ENCODE assay signal across 25 mouse cellular contexts in the genomic region with DNA sequence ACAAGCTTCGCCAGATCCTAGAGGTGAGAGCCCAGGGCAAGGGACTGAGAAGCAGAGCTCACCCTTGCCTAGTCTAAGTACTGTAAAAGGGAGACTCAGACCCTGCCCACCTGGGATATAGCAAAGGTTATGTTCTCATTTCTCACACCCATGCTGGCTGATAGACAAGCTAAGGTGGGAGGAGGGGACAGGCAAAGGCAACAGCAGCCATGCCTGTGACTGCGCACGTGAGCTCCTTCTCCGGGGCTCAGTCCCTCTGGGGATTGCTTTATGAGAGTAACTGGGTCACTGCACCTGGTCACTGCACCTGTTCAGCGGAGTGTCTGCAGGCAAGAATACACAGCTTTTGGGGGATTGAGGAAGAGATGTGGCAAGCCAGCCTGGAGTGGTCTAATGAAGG. TPM values are rescaled to one million over a fixed set of nuclear protein-coding genes. Genes with fewer than 3 reads are reported as not detected.
DNase-seq lines count a peak whose midpoint lies in the region; ATAC-seq and TF ChIP-seq lines count a peak whose summit lies in the region.
"Had no signal": no experiment of that assay in that cellular context is flagged by ENCODE, and none has a peak within 500 bp of the region (broad histone marks: within the 10 kb centered on the region; RNA-seq: fewer than 3 reads in every experiment).

No protein-coding gene starts in this region.

- peak; percentile 67 for DNase-seq in cerebellum, adult 11-12 months
- peak; percentile 8 for DNase-seq in gastrocnemius, adult 2 months
- DNase-seq in gastrocnemius, postnatal 36 days: no peak
- DNase-seq in left cerebral cortex, adult 2 months (ENCODE audit: extremely low spot score in 1 of 2, low spot score in 2 of 2): no peak
- DNase-seq in left cerebral cortex, postnatal 4 days: no peak
- peak; percentile 68 for DNase-seq in brain, adult 2 months (ENCODE audit: low read depth, low spot score)
- no peak for DNase-seq in adrenal gland, postnatal 14 days
- DNase-seq: adrenal gland, postnatal 25 days; embryo, embryonic 11 days had no signal

- TF ChIP-seq CTCF in gastrocnemius, adult 2 months (IDR thresholded peaks at IDR 0.05): no peak
- no peak for TF ChIP-seq CTCF in left cerebral cortex, adult 2 months (IDR thresholded peaks at IDR 0.05)

- ATAC-seq in cerebellum, adult (ENCODE audit: insufficient number of reproducible peaks, low FRiP score, low TSS enrichment): no peak
- ATAC-seq: activated CD4-positive, CD25-positive, alpha-beta regulatory T cell, adult 4 months; forebrain, embryonic 14.5 days; intestine, embryonic 16.5 days; Patski had no signal

- intact Hi-C loops in gastrocnemius, adult 2 months (cut with DNase I): no loop called here
- intact Hi-C loops in gastrocnemius, postnatal 36 days (cut with DNase I): no loop called here
- intact Hi-C loops in left cerebral cortex, adult 2 months (cut with DNase I): loop anchor here (10.0 kb wide), 1 partner anchor 469 kb away; no protein-coding TSS in a partner anchor
- intact Hi-C loops in left cerebral cortex, postnatal 4 days (cut with DNase I): no loop called here

- no peak overlapping the region for H3K27ac ChIP-seq in gastrocnemius, adult 2 months
- H3K27ac ChIP-seq in left cerebral cortex, adult 2 months: peak overlapping the region; percentile 98
- H3K27ac ChIP-seq: embryonic facial prominence, embryonic 15.5 days; forebrain, embryonic 10.5 days; hindbrain, embryonic 10.5 days; hindbrain, embryonic 14.5 days had no signal

- H3K4me3 ChIP-seq in gastrocnemius, adult 2 months: no peak overlapping the region
- peak overlapping the region; percentile 62 for H3K4me3 ChIP-seq in left cerebral cortex, adult 2 months
- H3K4me3 ChIP-seq: embryonic facial prominence, embryonic 15.5 days; erythroblast, embryonic 14.5 days; forebrain, embryonic 10.5 days; heart, embryonic 12.5 days; hindbrain, embryonic 10.5 days had no signal

RNA-seq across cellular contexts. Expression of a gene that starts 12.7 kb away (rescaled TPM):
- total RNA-seq in gastrocnemius, adult 2 months (2021): not detected
- not detected for total RNA-seq in gastrocnemius, postnatal 36 days (2021)
- 1 to 10 TPM; 2.2 to 2.7 TPM for total RNA-seq in left cerebral cortex, adult 2 months (2021)
- total RNA-seq in left cerebral cortex, postnatal 4 days (2021): 1 to 10 TPM; 1.5 to 2.0 TPM
- 0.45 and 0.93 TPM in 2 replicates for total RNA-seq in adrenal gland, postnatal 14 days (2021)
- total RNA-seq: adrenal gland, postnatal 25 days; gastrocnemius, adult 8-10 months; granulocyte monocyte progenitor cell, adult 5-6 weeks; heart, adult 8-10 months; heart, postnatal 25 days had no signal

RNA-seq across cellular contexts. Expression of a gene that starts 22.6 kb away (rescaled TPM):
- total RNA-seq in gastrocnemius, adult 2 months (2021): not detected
- not detected for total RNA-seq in gastrocnemius, postnatal 36 days (2021)
- 1 to 10 TPM; 1.7 to 2.9 TPM for total RNA-seq in left cerebral cortex, adult 2 months (2021)
- total RNA-seq in left cerebral cortex, postnatal 4 days (2021): 1 to 10 TPM; 1.4 to 2.0 TPM
- not detected in 2 replicates for total RNA-seq in adrenal gland, postnatal 14 days (2021)
- total RNA-seq: adrenal gland, adult 18-20 months; adrenal gland, postnatal 25 days; gastrocnemius, adult 8-10 months; heart, adult 8-10 months; heart, postnatal 25 days had no signal

RNA-seq across cellular contexts. Expression of a gene that starts 24.7 kb away (rescaled TPM):
- total RNA-seq in gastrocnemius, adult 2 months (2021): 1 to 10 TPM; 4.2 to 5.7 TPM
- 1 to 10 TPM; 3.6 to 5.6 TPM for total RNA-seq in gastrocnemius, postnatal 36 days (2021)
- 100 to 1,000 TPM; 186 to 209 TPM for total RNA-seq in left cerebral cortex, adult 2 months (2021)
- 10 to 100 TPM; 34.8 to 39.1 TPM for total RNA-seq in left cerebral cortex, postnatal 4 days (2021)
- total RNA-seq in adrenal gland, postnatal 14 days (2021): 14.4 and 30.4 TPM in 2 replicates

Comparison
In these comparisons a context has a peak if more than half of its experiments do, and no peak if none do; other contexts are left out.
1. DNase-seq: peak in cerebellum, adult 11-12 months (single experiment), gastrocnemius, adult 2 months (single experiment) and brain, adult 2 months (single experiment); none in gastrocnemius, postnatal 36 days (0 of 2), left cerebral cortex, adult 2 months (0 of 2), left cerebral cortex, postnatal 4 days (single experiment) and adrenal gland, postnatal 14 days (single experiment).